Mouse (Mus musculus) liver, embryonic 11.5 days (tissue): Measurements from ENCODE around the gene Rrn3. TPM values are rescaled to one million over a fixed set of nuclear protein-coding genes. Genes with fewer than 3 reads are reported as not detected.

Experiments used
- ATAC-seq: fragments of 200-750 bp; cut with Nextera tagmentation; replicated peaks from 2 replicates; pipeline ENCODE4 v1.8.0; 2017; ENCODE audit warnings: moderate number of reproducible peaks, mild to moderate bottlenecking, moderate TSS enrichment, moderate library complexity; ENCODE audit not compliant: low FRiP score
- DNase-seq: peaks from one replicate; pipeline ENCODE4 v3.0.0-alpha.2; 2017; ENCODE audit warnings: low spot score
- H3K27ac ChIP-seq: fragments of 300-500 bp; sonication (generic); 2 replicates; pipeline ENCODE4 v1.5.1; 2014; ENCODE audit warnings: mild to moderate bottlenecking, low read depth, low read length, control low read depth
- H3K27me3 ChIP-seq: fragments of 300-500 bp; sonication (generic); replicated peaks from 2 replicates; pipeline ENCODE4 v1.6.1; 2014; ENCODE audit warnings: low read length, mixed read lengths; ENCODE audit not compliant: control insufficient read depth, insufficient read depth
- H3K36me3 ChIP-seq: fragments of 300-500 bp; sonication (generic); 2 replicates; pipeline ENCODE4 v1.6.1; 2014; ENCODE audit warnings: mild to moderate bottlenecking, low read length, moderate library complexity, mixed read lengths; ENCODE audit not compliant: control insufficient read depth, insufficient read depth
- H3K4me1 ChIP-seq: fragments of 300-500 bp; sonication (generic); replicated peaks from 2 replicates; pipeline ENCODE4 v1.6.1; 2014; ENCODE audit warnings: low read length, mixed read lengths; ENCODE audit not compliant: control insufficient read depth, insufficient read depth
- H3K4me2 ChIP-seq: fragments of 300-500 bp; sonication (generic); 2 replicates; pipeline ENCODE4 v1.6.1; 2014; ENCODE audit warnings: mild to moderate bottlenecking, control low read depth, moderate library complexity
- H3K4me3 ChIP-seq: fragments of 300-500 bp; sonication (generic); 2 replicates; pipeline ENCODE4 v1.5.1; 2014; ENCODE audit warnings: low read depth, low read length, control low read depth
- H3K9ac ChIP-seq: fragments of 300-500 bp; sonication (generic); 2 replicates; pipeline ENCODE4 v1.6.1; 2014; ENCODE audit warnings: low read depth, low read length, control low read depth
- H3K9me3 ChIP-seq: fragments of 300-500 bp; sonication (generic); 2 replicates; pipeline ENCODE4 v1.6.1; 2016; ENCODE audit warnings: low read length, inconsistent platforms, mixed read lengths; ENCODE audit not compliant: control insufficient read depth
- WGBS: fragments of 180-500 bp; shearing (Covaris S2); extraction: QIAGEN DNeasy Blood & Tissue Kit; methylation state at CpG from one replicate; pipeline ENCODE4 v1.1.7; 2014; 5-methylcytosine and 5-hydroxymethylcytosine counted together
- microRNA-seq: library from miRNA; unstranded; fragments of <30 nt; microRNA quantifications from one replicate; pipeline ENCODE4, GENCODE M21; 2017; ENCODE audit warnings: borderline number of aligned reads
- polyA plus RNA-seq: library from polyadenylated mRNA; unstranded; fragments of >200 nt; fragmentation: Nextera tagmentation; extraction: Ambion mirVana; gene quantifications from 2 replicates; pipeline ENCODE4 v1.2.1, GENCODE M21; 2014

The Rrn3 gene
- polyA plus RNA-seq, 1 experiment from 2014 or later = 67.1 TPM

GRCm38 (mm10) chr16:13846675-13847074, 66.2 kb downstream of the Rrn3 start:
- Histone ChIP-seq H3K4me1 (no peaks in the 10 kb centered on the region), H3K9ac (no peak overlapping the region), H3K27ac (no peak overlapping the region), H3K4me2 (no peak overlapping the region), H3K36me3 (peaks cover 17% of the 10 kb centered on the region; the same call in 1 of the 2 replicates), H3K27me3 (no peaks in the 10 kb centered on the region), H3K4me3 (no peak overlapping the region), H3K9me3 (no peaks in the 10 kb centered on the region)
- WGBS = 85% methylated on average over 1 of the region's 1 CpGs
- DNase-seq (no peak), ATAC-seq (no peak)

- Histone ChIP-seq H3K27me3 (no peaks in the 10 kb centered on the region), H3K4me3 (no peak overlapping the region), H3K9ac (no peak overlapping the region), H3K27ac (no peak overlapping the region), H3K4me1 (no peaks in the 10 kb centered on the region), H3K36me3 (peaks cover 21% of the 10 kb centered on the region; the same call in 1 of the 2 replicates), H3K9me3 (no peaks in the 10 kb centered on the region), H3K4me2 (no peak overlapping the region)
- 35% methylated on average over 2 of the region's 2 CpGs for WGBS
- ATAC-seq (no peak), DNase-seq (no peak)
Observed at GRCm38 (mm10) chr16:13848310-13848709, 67.8 kb downstream of the Rrn3 start.

- H3K27me3 ChIP-seq = no peaks in the 10 kb centered on the region
- no peak for ATAC-seq
- H3K4me1 ChIP-seq = no peaks in the 10 kb centered on the region
- DNase-seq = no peak
- H3K4me3 ChIP-seq = no peak overlapping the region
- no peak overlapping the region for H3K4me2 ChIP-seq
- 91% methylated on average over 4 of the region's 4 CpGs for WGBS
- no peak overlapping the region for H3K27ac ChIP-seq
- no peaks in the 10 kb centered on the region for H3K9me3 ChIP-seq
- no peak overlapping the region for H3K9ac ChIP-seq
- H3K36me3 ChIP-seq = peaks cover 10% of the 10 kb centered on the region; the same call in 1 of the 2 replicates
Observed at GRCm38 (mm10) chr16:13851446-13851845, 70.9 kb downstream of the Rrn3 start.

GRCm38 (mm10) chr16:13853886-13854285, 73.4 kb downstream of the Rrn3 start:
- Histone ChIP-seq H3K4me1 (no peaks in the 10 kb centered on the region), H3K27me3 (no peaks in the 10 kb centered on the region), H3K27ac (no peak overlapping the region), H3K4me3 (no peak overlapping the region), H3K4me2 (no peak overlapping the region), H3K9me3 (no peaks in the 10 kb centered on the region), H3K9ac (no peak overlapping the region), H3K36me3 (peaks cover 6% of the 10 kb centered on the region; the same call in 1 of the 2 replicates)
- 90% methylated on average over 4 of the region's 4 CpGs for WGBS
- DNase-seq (no peak), ATAC-seq (no peak)

Small RNAs within 50 kb of the gene (microRNA-seq; reads per million reads assigned to microRNA genes)
- not detected for gene Gm27734

Other genes with a start within 250 kb of the Rrn3 start
- gene Parn, start 112.5 kb upstream of the Rrn3 start, polyA plus RNA-seq = 43.9 and 51.2 TPM in 2 replicates
- 28.6 and 28.8 TPM in 2 replicates for gene Bfar, start 108.8 kb upstream of the Rrn3 start, polyA plus RNA-seq
- gene 3110001I22Rik, start 108.8 kb upstream of the Rrn3 start, polyA plus RNA-seq = 4.9 and 5.2 TPM in 2 replicates
- gene Pla2g10, start 49.7 kb upstream of the Rrn3 start, polyA plus RNA-seq = 0.48 and 1.2 TPM in 2 replicates
- 83.8 and 84.4 TPM in 2 replicates for gene Ntan1, start 38.1 kb downstream of the Rrn3 start, polyA plus RNA-seq
- gene Pdxdc1, start 122.4 kb downstream of the Rrn3 start, polyA plus RNA-seq = 48.2 and 57.2 TPM in 2 replicates
- gene Mpv17l, start 122.5 kb downstream of the Rrn3 start, polyA plus RNA-seq = 1.9 and 3.1 TPM in 2 replicates
- 0.85 and 1.1 TPM in 2 replicates for gene 2900011O08Rik, start 205.9 kb downstream of the Rrn3 start, polyA plus RNA-seq
- gene Ifitm7, start 206.2 kb downstream of the Rrn3 start, polyA plus RNA-seq = 0.25 TPM in 1 of 2 replicates, not detected in the other